Mouse (Mus musculus) stomach, postnatal 0 days (tissue): ENCODE data around the gene Sept12.

ENCODE experiments used
- CTCF ChIP-seq: IDR thresholded peaks from 2 replicates; pipeline ENCODE4 v1.5.1; 2016; ENCODE audit warnings: antibody characterized with exemption, low read depth, mild to moderate bottlenecking, moderate library complexity
- EP300 ChIP-seq: optimal IDR thresholded peaks from 2 replicates; pipeline ENCODE3; 2016; ENCODE audit warnings: antibody characterized with exemption

DNA sequence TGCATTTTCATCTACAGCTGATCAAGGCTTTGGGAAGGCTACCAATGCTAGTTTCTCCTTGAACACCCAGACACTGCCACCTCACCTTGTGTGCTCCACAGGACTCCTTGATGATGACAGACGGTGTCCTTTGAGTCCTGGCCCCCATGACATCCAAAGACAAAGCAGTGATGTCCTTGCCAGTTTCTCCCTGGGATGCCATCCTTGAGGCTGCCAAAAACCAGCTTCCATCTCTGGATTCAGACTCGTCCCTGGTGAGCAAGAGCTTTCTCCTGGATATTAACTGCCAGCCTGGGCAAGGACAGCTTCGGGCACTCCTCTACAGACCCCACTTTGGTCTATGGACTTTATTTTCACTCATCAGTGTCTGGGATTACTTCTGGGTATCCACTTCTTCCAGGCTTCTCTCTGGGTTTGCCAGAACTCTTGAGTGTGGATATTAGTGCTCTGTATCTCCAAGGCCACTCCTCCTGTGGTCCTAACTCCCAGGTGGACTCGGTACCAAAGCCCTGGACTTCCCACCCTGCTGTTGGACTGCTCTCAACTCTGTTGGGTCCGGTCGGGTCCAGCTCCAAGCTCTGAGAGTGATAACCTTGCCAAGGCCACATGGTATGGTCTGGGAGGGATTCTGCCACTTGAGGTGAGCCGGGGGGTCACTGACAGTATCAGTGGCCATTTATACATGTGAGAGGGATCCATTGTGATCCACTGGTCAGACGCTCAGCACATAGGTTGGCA, 32.1 kb downstream of the Sept12 start:
- TF ChIP-seq CTCF, result no peak
- no peak for TF ChIP-seq EP300
